Mouse (Mus musculus): Measurements from ENCODE around the gene Zdhhc1.

DNA sequence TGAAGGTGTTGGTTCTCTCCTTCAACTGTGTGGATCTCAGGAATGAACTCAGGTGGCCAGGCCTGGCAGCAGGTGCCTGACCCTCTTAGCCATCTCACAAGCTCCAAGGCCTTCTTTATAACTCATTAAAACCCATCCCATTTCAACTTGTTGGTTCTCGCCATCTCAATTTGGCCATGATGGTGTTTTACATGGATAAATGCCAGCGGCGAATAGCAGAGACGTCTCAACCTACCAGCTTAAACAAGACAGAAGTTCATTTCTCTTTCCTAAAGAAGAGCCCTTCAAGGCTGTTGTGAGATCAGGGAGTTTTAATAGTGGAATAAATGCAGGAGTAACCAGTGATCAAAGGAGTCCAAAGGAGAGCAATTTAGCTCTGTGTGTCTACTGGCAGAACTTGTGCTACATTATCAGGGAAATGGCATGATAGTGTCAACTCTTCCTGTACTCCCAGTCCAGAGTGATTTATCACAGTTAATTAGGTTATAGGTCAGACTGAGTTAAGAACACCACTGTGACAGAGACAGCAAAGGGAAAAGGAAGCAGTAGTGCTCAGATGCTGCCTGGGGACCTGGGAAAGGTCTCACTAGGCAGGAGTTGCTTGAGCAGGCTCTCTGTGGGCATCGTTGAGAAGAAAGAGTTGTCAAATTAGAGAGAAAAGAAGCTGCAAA is 59.5 kb downstream of the Zdhhc1 start:
- TF ChIP-seq POLR2A (IDR thresholded peaks at IDR 0.05; ENCODE audit: insufficient read depth, low read depth, low read length): no peak
- TF ChIP-seq CTCF (IDR thresholded peaks at IDR 0.05; ENCODE audit: insufficient read depth, low read depth, low read length): no peak

Measured in olfactory bulb, adult 2 months (tissue).